Mouse (Mus musculus): ENCODE data around the gene Lrrfip2.

DNA sequence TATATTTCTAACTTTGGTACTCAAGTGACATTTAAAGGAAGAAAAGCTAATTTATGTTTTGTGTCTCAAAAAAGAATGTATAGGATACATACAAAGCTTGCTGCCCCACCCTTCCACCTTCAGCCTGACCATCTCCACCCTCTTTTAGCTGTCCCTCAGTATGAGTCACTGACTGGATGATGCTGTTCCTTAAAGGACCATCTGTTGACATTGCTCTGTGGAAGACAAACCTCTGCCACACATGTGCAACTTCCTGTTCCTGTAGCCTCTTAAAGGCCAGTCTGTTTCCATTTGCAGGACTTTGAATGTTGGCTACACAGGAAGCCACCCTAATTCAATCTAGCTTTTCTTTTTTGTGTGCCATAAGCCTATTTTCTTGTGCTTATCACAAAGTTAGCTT is 99.0 kb downstream of the Lrrfip2 start:
- TF ChIP-seq POLR2A (IDR thresholded peaks at IDR 0.05; ENCODE audit: low read depth, low read length) = no peak
- TF ChIP-seq CTCF (IDR thresholded peaks at IDR 0.05; ENCODE audit: borderline replicate concordance, insufficient read depth, low read length) = no peak

Measured in embryonic fibroblast, embryonic 13.5 days (primary cell).